Mouse (Mus musculus): ENCODE measurements around the gene Ghrl. TPM values are rescaled to one million over a fixed set of nuclear protein-coding genes. Genes with fewer than 3 reads are reported as not detected.

Gene Ghrl
- polyA plus RNA-seq (2016; fragmentation: Nextera tagmentation; extraction: Ambion mirVana), result not detected in 2 replicates

DNA sequence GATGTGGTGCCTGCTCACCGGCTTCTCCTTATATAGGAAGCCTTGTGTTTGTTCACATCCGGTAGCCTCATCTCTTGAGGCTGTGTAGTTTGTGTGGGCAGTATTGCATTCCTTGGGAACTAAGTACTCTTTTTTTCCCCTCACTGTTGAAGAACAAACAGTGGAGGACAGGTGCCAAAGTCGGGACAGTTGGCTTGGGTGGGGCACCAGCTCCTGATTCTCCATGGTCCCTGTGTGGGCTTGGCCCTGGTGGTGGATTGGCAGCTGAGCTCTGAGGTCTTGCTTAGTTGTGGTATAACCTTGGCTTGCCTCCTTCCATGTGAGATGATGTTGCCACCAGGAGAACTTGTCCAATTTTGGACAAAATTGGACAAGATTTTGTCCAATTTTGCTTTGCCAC is at the start of gene Ghrl:
TSS of gene Ghrl (minus strand) at position 3 of the 400 bp plus-strand sequence.
- Histone ChIP-seq H3K9ac (no peak within 1 kb of the TSS), H3K36me3 (peaks cover 98% of the 10 kb centered on the region), H3K9me3 (replicated peaks) (no peaks in the 10 kb centered on the region), H3K4me3 (no peak within 1 kb of the TSS), H3K27ac (peak within 1 kb of the TSS; percentile 32; the same call in 1 of the 2 replicates), H3K4me2 (no peak within 1 kb of the TSS), H3K27me3 (replicated peaks) (no peaks in the 10 kb centered on the region), H3K4me1 (peaks cover 7% of the 10 kb centered on the region; the same call in 1 of the 2 replicates)
- WGBS (ENCODE audit: insufficient replicate concordance), result 87% methylated on average over 3 of the region's 3 CpGs
- no peak for ATAC-seq

DNA sequence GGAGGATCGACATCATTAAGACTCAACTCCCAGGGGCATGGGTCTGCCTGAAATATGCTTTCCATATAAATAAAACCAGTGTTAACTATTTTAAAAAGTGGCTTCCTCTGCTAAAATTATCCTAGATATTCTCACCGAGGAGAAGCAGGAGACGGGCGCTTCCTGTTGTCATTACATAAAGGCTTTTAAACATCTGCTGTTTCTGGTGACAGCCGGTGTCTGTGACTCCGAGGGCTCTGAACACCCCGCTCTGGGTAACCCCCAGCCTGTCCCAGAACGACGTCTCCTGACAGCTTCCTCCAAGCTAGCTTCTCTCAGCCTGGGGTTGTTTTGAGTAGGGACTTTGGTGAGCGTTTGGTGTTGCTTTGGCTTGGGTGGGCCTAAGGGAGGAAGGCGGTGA is 49.1 kb upstream of the Ghrl start:
- Histone ChIP-seq H3K27me3 (replicated peaks) (no peaks in the 10 kb centered on the region; the same call in 1 of the 2 replicates), H3K4me2 (no peak overlapping the region), H3K27ac (no peak overlapping the region), H3K4me3 (no peak overlapping the region), H3K4me1 (no peaks in the 10 kb centered on the region), H3K9ac (no peak overlapping the region), H3K9me3 (replicated peaks) (no peaks in the 10 kb centered on the region), H3K36me3 (no peaks in the 10 kb centered on the region)
- 50% methylated on average over 11 of the region's 11 CpGs for WGBS (ENCODE audit: insufficient replicate concordance)
- no peak for ATAC-seq

DNA sequence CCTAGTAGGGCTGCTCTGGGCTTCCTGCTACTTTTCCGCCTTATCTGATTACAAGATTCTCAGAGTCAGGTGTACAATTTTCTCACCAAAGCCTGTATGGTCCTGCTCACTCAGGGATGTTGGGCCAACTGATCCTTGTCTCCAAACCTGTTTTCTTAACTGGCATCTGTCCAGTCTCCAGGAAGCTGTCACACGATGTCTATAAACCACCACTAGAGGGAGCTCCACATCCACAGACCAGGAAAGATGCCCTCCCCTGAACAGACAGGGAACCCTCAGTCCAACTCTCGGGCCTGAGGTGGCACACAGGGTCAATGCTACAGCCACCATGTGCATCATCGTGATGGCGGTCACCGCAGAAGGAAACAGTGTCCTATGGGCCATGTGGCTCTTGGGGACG is 42.0 kb upstream of the Ghrl start:
- WGBS (ENCODE audit: insufficient replicate concordance), result 20% methylated on average over 7 of the region's 7 CpGs
- peaks cover 11% of the 10 kb centered on the region; the same call in 1 of the 2 replicates for H3K27me3 ChIP-seq (replicated peaks)

DNA sequence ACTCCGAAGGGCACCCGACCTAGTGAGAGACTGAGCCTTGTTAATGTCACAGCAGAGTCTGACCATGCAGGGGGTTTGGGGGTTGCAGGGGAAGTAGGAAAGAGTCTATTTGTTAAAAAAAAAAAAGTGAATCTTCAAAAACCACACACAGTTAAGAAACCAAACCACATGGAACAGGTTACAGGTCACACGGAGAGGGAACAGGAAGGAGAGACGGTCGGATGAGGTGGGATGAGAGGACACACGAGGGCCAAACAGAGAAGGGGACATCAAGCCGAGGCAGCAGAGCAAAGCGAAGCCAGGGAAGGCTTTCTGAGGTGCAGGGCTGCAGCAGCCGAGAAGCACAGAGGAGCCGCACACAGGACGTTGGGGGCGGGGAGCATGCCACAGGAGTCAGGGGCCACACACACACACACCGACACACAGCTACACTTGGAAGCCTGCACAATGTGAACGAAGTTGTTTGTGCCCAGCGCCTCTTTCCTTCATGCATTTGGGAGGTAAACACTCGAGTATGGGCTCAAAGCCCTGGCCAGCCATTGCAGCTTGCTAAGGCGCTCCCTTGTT is 29.5 kb upstream of the Ghrl start:
- peaks cover 8% of the 10 kb centered on the region; the same call in 1 of the 2 replicates for H3K4me1 ChIP-seq
- no peak overlapping the region for H3K4me2 ChIP-seq
- H3K27me3 ChIP-seq (replicated peaks), result peaks cover 62% of the 10 kb centered on the region
- WGBS (ENCODE audit: insufficient replicate concordance), result 38% methylated on average over 17 of the region's 17 CpGs
- H3K36me3 ChIP-seq, result no peaks in the 10 kb centered on the region
- no peaks in the 10 kb centered on the region for H3K9me3 ChIP-seq (replicated peaks)
- no peak overlapping the region for H3K4me3 ChIP-seq
- H3K27ac ChIP-seq, result no peak overlapping the region
- H3K9ac ChIP-seq, result no peak overlapping the region
- no peak for ATAC-seq

More for the DNA sequence above, 42.0 kb upstream of the Ghrl start:
- no peak for ATAC-seq
- Histone ChIP-seq H3K4me1 (no peaks in the 10 kb centered on the region), H3K4me2 (no peak overlapping the region), H3K9ac (no peak overlapping the region), H3K36me3 (no peaks in the 10 kb centered on the region), H3K4me3 (no peak overlapping the region), H3K27ac (no peak overlapping the region), H3K9me3 (replicated peaks) (no peaks in the 10 kb centered on the region)

DNA sequence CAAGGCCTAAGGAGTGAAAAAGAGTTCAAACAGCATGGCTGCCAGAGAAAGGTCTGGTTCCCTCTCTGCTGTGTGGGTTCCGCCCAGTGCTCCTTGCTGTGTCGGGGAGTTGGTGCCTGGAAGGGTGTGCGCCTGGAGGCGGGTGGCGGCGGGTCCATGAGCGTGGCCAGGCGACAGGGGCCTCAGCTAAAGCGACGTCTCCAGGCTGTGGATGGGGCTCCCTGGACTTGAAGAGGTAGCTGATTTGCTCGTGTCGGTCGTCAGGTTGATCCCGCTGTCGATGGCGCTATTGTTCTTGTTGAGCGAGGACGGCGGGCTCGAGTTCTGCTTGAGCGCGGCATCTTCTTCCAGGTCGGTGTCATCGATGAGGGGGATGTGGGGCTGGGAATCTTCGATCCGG is 28.7 kb upstream of the Ghrl start:
- 16% methylated on average over 26 of the region's 26 CpGs for WGBS (ENCODE audit: insufficient replicate concordance)
- no peaks in the 10 kb centered on the region for H3K9me3 ChIP-seq (replicated peaks)
- no peak overlapping the region for H3K9ac ChIP-seq
- no peaks in the 10 kb centered on the region for H3K36me3 ChIP-seq
- no peak overlapping the region for H3K4me3 ChIP-seq
- no peak for ATAC-seq
- H3K4me1 ChIP-seq, result peaks cover 8% of the 10 kb centered on the region; the same call in 1 of the 2 replicates
- H3K4me2 ChIP-seq, result peak overlapping the region; percentile 6; the same call in 1 of the 2 replicates
- H3K27ac ChIP-seq, result no peak overlapping the region
- H3K27me3 ChIP-seq (replicated peaks), result peaks cover 63% of the 10 kb centered on the region

DNA sequence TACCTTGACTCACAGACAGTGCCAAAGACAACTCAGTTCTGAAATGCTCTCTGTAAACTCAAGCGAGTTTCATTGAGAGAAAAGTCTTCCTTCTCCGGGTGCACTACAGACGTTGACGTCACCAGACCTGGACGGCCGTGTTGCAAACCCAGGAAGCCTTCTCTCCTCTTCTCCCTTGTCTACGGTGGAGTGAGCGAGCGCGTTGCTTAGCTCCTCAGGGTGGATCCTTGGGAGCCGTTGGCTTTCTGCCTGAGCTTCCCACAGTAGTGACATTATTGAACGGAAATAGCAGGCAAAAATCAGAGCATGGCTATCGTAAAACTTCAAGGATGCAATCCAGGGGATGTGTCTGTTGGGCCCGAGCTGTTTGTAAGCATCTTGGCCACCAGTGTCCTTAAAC is 27.6 kb upstream of the Ghrl start:
- H3K36me3 ChIP-seq, result no peaks in the 10 kb centered on the region
- H3K9ac ChIP-seq, result no peak overlapping the region
- H3K27me3 ChIP-seq (replicated peaks), result peaks cover 58% of the 10 kb centered on the region
- peaks cover 8% of the 10 kb centered on the region; the same call in 1 of the 2 replicates for H3K4me1 ChIP-seq
- 68% methylated on average over 14 of the region's 14 CpGs for WGBS (ENCODE audit: insufficient replicate concordance)
- no peak overlapping the region for H3K27ac ChIP-seq
- H3K4me3 ChIP-seq, result no peak overlapping the region
- no peaks in the 10 kb centered on the region for H3K9me3 ChIP-seq (replicated peaks)
- H3K4me2 ChIP-seq, result no peak overlapping the region
- no peak for ATAC-seq

DNA sequence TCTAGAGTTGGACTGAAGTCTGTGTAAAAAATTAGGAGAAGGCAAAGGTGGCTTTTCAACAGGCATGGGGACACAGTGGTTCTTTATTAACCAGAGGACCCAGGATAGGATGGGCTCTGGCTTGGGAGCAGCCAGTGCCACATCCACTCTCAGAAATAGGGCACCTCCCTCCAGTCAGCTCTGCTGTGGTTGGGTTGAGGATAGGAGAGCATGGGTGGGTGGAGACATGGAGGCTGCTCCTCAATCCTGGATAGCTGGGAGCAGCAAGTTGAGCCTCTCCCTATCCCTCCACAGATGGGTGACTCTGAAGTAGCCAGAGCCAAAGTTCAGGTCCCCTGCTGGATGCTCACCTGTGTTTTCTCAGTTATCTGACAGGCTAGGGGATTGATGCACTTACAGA is 25.4 kb upstream of the Ghrl start:
- Histone ChIP-seq H3K4me3 (no peak overlapping the region), H3K4me1 (peaks cover 11% of the 10 kb centered on the region), H3K9me3 (replicated peaks) (no peaks in the 10 kb centered on the region), H3K27ac (no peak overlapping the region), H3K9ac (no peak overlapping the region), H3K36me3 (no peaks in the 10 kb centered on the region), H3K4me2 (no peak overlapping the region), H3K27me3 (replicated peaks) (peaks cover 52% of the 10 kb centered on the region)
- no peak for ATAC-seq

DNA sequence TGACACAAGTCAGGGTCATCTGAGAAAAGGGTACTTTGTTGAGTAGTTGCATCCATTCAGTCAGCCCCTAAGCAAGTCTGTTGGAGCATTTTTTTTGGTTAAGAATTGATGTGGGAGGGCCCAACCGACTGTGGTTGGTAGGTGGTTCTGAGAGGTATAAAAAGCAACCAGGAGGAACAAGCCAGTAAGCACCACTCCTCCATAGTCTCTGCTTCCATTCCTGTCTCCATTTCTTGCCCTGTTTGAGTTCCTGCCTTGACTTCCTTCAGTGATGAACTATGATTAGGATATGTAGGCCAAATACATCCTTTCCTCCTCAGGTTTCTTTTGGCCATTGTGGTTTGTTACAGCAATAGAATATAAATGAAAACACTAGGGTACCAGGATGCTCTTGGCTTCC is 23.4 kb upstream of the Ghrl start:
- H3K4me2 ChIP-seq, result no peak overlapping the region
- no peak overlapping the region for H3K27ac ChIP-seq
- H3K9ac ChIP-seq, result no peak overlapping the region
- no peak overlapping the region for H3K4me3 ChIP-seq
- 27% methylated on average over 1 of the region's 1 CpGs for WGBS (ENCODE audit: insufficient replicate concordance)
- ATAC-seq, result no peak
- peaks cover 32% of the 10 kb centered on the region for H3K27me3 ChIP-seq (replicated peaks)
- H3K9me3 ChIP-seq (replicated peaks), result no peaks in the 10 kb centered on the region
- peaks cover 23% of the 10 kb centered on the region for H3K4me1 ChIP-seq
- H3K36me3 ChIP-seq, result peaks cover 5% of the 10 kb centered on the region

DNA sequence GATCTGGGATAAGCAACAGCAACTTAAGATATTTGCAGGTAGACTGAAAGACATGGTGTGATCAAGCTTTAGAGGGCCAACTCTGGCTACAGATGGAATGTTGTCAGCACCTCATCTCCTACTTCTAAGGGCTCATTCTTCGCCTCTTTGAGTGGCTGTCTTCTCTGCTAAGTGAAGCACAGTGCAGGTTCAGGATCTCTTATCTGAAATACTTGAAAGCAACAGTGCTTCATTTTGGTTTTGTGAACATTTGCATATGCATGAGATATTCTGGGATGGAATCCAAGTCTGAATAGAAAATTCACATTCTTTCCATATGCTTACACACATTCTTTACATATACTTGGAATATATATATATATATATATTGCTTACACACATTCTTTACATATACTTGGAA is 22.6 kb upstream of the Ghrl start:
- 61% methylated on average over 1 of the region's 1 CpGs for WGBS (ENCODE audit: insufficient replicate concordance)

DNA sequence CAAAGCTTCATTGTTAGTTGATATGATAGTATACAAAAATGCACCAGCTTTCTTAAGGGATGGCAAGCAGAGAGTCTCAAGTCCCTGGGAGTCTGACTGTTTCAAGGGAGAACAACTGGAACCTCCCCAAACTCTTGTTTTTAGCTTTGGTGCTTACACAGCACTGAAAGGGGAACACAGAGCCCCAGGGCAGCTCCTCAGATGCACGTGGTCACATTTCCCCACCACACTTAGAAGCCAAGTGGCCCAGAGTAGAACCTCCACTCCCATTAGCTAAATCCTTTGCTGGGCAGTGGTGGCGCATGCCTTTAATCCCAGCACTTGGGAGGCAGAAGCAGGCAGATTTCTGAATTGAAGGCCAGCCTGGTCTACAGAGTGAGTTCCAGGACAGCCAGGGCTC is 21.7 kb upstream of the Ghrl start:
- no peak for ATAC-seq
- peaks cover 19% of the 10 kb centered on the region for H3K27me3 ChIP-seq (replicated peaks)
- H3K9me3 ChIP-seq (replicated peaks), result no peaks in the 10 kb centered on the region
- H3K27ac ChIP-seq, result no peak overlapping the region
- H3K36me3 ChIP-seq, result peaks cover 21% of the 10 kb centered on the region
- 55% methylated on average over 2 of the region's 2 CpGs for whole genome bisulfite sequencing (ENCODE audit: insufficient replicate concordance)
- H3K4me3 ChIP-seq, result no peak overlapping the region
- no peak overlapping the region for H3K4me2 ChIP-seq
- no peak overlapping the region for H3K9ac ChIP-seq
- H3K4me1 ChIP-seq, result peaks cover 23% of the 10 kb centered on the region

More for the DNA sequence above, 22.6 kb upstream of the Ghrl start:
- Histone ChIP-seq H3K4me3 (no peak overlapping the region), H3K4me1 (peaks cover 23% of the 10 kb centered on the region), H3K27ac (no peak overlapping the region), H3K36me3 (peaks cover 13% of the 10 kb centered on the region), H3K9me3 (replicated peaks) (no peaks in the 10 kb centered on the region), H3K9ac (no peak overlapping the region), H3K4me2 (no peak overlapping the region), H3K27me3 (replicated peaks) (peaks cover 26% of the 10 kb centered on the region)
- no peak for ATAC-seq

DNA sequence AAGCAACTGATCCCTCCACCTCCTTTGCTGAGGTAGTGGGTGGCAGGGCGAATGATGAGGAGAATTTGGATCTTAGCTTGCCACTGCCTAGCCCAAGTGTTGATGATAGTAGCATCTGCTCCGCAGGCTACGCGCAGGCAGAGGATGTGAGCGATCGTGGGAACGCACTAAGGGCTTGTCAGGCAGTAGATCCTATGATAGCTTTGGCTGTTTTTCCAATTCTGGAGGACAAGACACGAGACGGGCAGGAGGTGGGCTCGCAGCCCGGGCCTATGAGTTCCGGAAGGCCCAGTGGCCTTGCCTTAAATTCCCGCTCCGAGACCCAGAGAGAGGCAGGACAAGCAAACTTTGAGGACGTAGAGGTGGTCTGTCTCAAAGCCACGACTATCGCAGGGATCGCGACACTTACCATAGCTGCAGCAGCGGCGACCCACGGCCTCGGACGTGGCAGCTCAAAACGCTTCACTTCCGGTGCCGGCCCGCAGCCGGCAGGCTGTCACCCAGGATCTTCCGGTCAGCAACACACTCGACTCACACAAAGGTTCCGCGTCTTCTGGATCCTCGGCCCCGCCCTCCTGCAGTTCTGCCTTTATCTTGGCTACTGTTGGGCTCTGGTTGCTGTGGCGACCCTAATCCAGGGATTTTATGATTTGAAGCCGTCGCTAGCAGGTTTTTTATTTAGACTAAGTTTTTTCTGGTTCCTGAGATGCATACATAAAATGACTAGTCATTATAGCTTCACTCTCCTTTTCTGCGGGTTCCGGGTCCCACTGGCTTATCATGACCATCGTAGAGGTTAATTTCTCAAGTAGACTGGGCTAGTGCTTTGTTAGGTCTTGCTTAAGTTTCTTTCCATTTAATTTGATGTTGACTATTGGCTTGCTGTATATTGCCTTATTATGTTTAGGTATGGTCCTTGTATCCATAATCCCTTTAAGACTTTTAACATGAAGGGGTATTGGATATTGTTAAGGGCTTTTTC is 20.8 kb upstream of the Ghrl start, which contains the start of gene Sec13:
TSS of gene Sec13 (minus strand) at position 508 of the 982 bp plus-strand sequence.
- Histone ChIP-seq H3K9ac (peak within 1 kb of the TSS; percentile 86), H3K27me3 (replicated peaks) (peaks cover 11% of the 10 kb centered on the region; the same call in 1 of the 2 replicates), H3K9me3 (replicated peaks) (no peaks in the 10 kb centered on the region), H3K36me3 (peaks cover 30% of the 10 kb centered on the region), H3K4me2 (peak within 1 kb of the TSS; percentile 88), H3K4me1 (peaks cover 23% of the 10 kb centered on the region), H3K27ac (peak within 1 kb of the TSS; percentile 72), H3K4me3 (peak within 1 kb of the TSS; percentile 88)
- peak; percentile 81 for ATAC-seq
- WGBS (ENCODE audit: insufficient replicate concordance), result 6% methylated on average over 41 of the region's 41 CpGs

Measured in liver, embryonic 12.5 days (tissue).